Mouse (Mus musculus) ES-E14 (cell line): ENCODE data around the gene Lpin2. TPM values are rescaled to one million over a fixed set of nuclear protein-coding genes. Genes with fewer than 3 reads are reported as not detected.

Source experiments
- DNase-seq: peaks from one replicate; pipeline ENCODE4 v3.0.0-alpha.2; 2013; ENCODE audit warnings: low read depth, low spot score
- H3K27ac ChIP-seq: 2 replicates; pipeline ENCODE4 v1.5.1; 2012; ENCODE audit warnings: low read depth, mild to moderate bottlenecking, low read length, moderate library complexity, mixed read lengths; ENCODE audit not compliant: poor library complexity, insufficient read depth, severe bottlenecking
- H3K36me3 ChIP-seq: 2 replicates; pipeline ENCODE4 v1.6.1; 2012; ENCODE audit warnings: mild to moderate bottlenecking, low read length, moderate library complexity, mixed read lengths; ENCODE audit not compliant: control insufficient read depth, poor library complexity, insufficient read depth, severe bottlenecking
- H3K4me1 ChIP-seq, 2 experiments: fragments of 150-350 bp in 1 of 2; sonication (generic) in 1 of 2; 2 replicates each; pipeline ENCODE4 v1.6.1; 2012; ENCODE audit warnings: low read length in 2 of 2, mild to moderate bottlenecking in 1 of 2, mixed read lengths in 1 of 2; ENCODE audit not compliant: control insufficient read depth in 2 of 2, insufficient read depth in 2 of 2, poor library complexity in 1 of 2
- H3K4me3 ChIP-seq, 2 experiments: fragments of 150-350 bp in 1 of 2; sonication (generic) in 1 of 2; 2 replicates each; pipeline ENCODE4 v1.5.1; 2012; ENCODE audit warnings: low read length in 2 of 2, low read depth in 1 of 2, mild to moderate bottlenecking in 1 of 2, mixed read lengths in 1 of 2; ENCODE audit not compliant: insufficient read depth in 1 of 2, poor library complexity in 1 of 2, severe bottlenecking in 1 of 2
- H3K9ac ChIP-seq: 2 replicates; pipeline ENCODE4 v1.6.1; 2012; ENCODE audit warnings: low read depth, mild to moderate bottlenecking, low read length, mixed read lengths; ENCODE audit not compliant: poor library complexity, insufficient read depth, severe bottlenecking
- H3K9me3 ChIP-seq: fragments of 150-350 bp; sonication (generic); 2 replicates; pipeline ENCODE4 v1.6.1; 2012; ENCODE audit warnings: low read depth, mild to moderate bottlenecking, low read length; ENCODE audit not compliant: control insufficient read depth, insufficient read depth
- CHD2 ChIP-seq: IDR thresholded peaks from 2 replicates; pipeline ENCODE4 v1.6.1; 2014; ENCODE audit warnings: mild to moderate bottlenecking, low read depth, low read length, inconsistent platforms
- HCFC1 ChIP-seq: IDR thresholded peaks from 2 replicates; pipeline ENCODE4 v1.6.1; 2012; ENCODE audit warnings: low read length, inconsistent platforms, borderline replicate concordance; ENCODE audit not compliant: insufficient read depth
- MAFK ChIP-seq: IDR thresholded peaks from 2 replicates; pipeline ENCODE4 v1.6.1; 2014; ENCODE audit warnings: mild to moderate bottlenecking, low read depth, low read length, inconsistent platforms; ENCODE audit not compliant: insufficient read depth
- ZC3H11A ChIP-seq: IDR thresholded peaks from 2 replicates; pipeline ENCODE4 v1.6.1; 2012; ENCODE audit warnings: low read depth, mild to moderate bottlenecking, inconsistent platforms, low read length, borderline replicate concordance
- ZNF384 ChIP-seq: IDR thresholded peaks from 2 replicates; pipeline ENCODE4 v1.6.1; 2012; ENCODE audit warnings: low read depth, low read length, inconsistent platforms
- in situ Hi-C, 2 experiments: fragments of 600-800 bp; cut with MboI; formaldehyde crosslinking; loops; one replicate each; pipeline ENCODE4 v1.15.1; 2025; ENCODE audit warnings: low sequenced_read_pairs in 2 of 2, inconsistent platforms in 1 of 2; ENCODE audit not compliant: unreplicated experiment in 2 of 2
- total RNA-seq: library from RNA; depleted of rRNA; stranded (reverse); fragments of 300-350 nt; gene quantifications from 2 replicates; pipeline ENCODE4 v1.2.3, GENCODE M21; 2012

Gene Lpin2
- total RNA-seq, 1 experiment, result 12.6 TPM

GRCm38 (mm10) chr17:71190589-71190988 is 8.2 kb downstream of the Lpin2 start:
- no peak overlapping the region for H3K4me3 ChIP-seq
- in situ Hi-C loops, result no loop called here
- H3K9me3 ChIP-seq, result no peaks in the 10 kb centered on the region
- H3K9ac ChIP-seq, result no peak overlapping the region
- DNase-seq, result no peak
- H3K27ac ChIP-seq, result no peak overlapping the region
- H3K36me3 ChIP-seq, result no peaks in the 10 kb centered on the region
- H3K4me1 ChIP-seq, result no peaks in the 10 kb centered on the region
- TF ChIP-seq CHD2 (no peak), ZC3H11A (no peak), ZNF384 (no peak), HCFC1 (no peak), MAFK (no peak)

GRCm38 (mm10) chr17:71191063-71191462 is 8.7 kb downstream of the Lpin2 start:
- H3K9ac ChIP-seq, result no peak overlapping the region
- no peak for DNase-seq
- no peak overlapping the region for H3K4me3 ChIP-seq
- H3K36me3 ChIP-seq, result no peaks in the 10 kb centered on the region
- no peak overlapping the region for H3K27ac ChIP-seq
- TF ChIP-seq HCFC1 (no peak), MAFK (no peak), ZC3H11A (no peak), ZNF384 (no peak), CHD2 (no peak)
- no peaks in the 10 kb centered on the region for H3K9me3 ChIP-seq
- in situ Hi-C loops, result no loop called here
- no peaks in the 10 kb centered on the region for H3K4me1 ChIP-seq

DNA sequence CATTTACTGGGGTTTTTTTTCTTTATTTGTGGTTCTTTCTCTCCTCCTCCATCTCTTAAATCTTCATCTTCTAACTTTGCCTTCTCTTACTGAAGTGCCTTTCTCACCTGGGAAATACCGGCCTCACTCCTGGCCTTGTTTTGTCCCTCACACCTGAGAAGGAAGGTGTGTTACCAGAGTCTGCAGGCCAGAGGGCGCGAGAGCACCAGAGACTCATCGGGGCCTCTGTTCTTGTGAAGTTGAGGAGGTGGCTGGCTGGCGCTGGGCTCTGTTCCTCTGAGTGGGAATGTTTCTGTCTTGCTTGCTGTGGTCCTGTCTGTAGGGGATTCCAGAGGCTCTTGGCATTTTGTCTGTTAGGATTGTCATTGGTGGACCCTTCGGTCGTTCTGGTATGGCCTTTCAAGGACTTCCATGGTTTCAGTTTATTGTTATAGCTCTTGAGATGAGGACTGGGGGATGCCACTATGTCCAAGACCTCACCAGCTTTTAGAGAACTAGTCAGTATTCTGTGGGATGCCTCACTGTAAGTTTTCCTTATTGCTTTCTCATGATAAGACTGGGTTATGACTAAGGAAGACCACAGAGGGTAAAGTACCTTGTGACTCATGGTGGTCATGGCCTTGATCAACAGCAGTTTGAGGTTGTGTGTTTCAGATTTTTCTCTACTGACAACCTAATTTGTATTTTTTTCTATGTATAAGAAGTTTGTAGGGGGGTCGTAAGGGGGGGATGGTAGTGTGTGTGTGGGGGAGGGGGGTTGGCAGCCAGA is 9.5 kb downstream of the Lpin2 start:
- no peaks in the 10 kb centered on the region for H3K4me1 ChIP-seq
- no peaks in the 10 kb centered on the region for H3K9me3 ChIP-seq
- in situ Hi-C loops, result no loop called here
- DNase-seq, result no peak
- H3K36me3 ChIP-seq, result no peaks in the 10 kb centered on the region
- TF ChIP-seq MAFK (no peak), HCFC1 (no peak), CHD2 (no peak)
- H3K27ac ChIP-seq, result no peak overlapping the region
- H3K9ac ChIP-seq, result no peak overlapping the region
- H3K4me3 ChIP-seq, result no peak overlapping the region

DNA sequence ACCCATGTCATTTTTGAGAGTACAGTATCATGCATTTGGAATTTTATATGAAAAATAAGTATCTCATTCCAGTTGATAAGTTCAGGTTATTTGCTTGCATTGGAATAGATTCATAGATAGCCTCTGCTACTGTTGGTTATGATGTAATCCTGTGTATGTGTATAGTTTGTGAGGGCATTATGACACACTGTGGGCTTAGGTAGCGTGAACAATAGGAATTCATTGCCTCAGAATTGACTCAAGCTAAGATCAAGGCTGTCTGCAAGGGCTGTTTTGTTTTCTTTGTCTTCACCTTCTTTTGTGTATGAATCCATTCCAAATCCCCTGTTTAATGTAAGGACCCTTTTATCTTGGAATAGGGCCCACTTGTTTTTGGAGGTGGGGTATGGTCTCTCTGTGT is 10.7 kb downstream of the Lpin2 start:
- H3K9ac ChIP-seq, result no peak overlapping the region
- no peaks in the 10 kb centered on the region for H3K4me1 ChIP-seq
- H3K9me3 ChIP-seq, result no peaks in the 10 kb centered on the region
- H3K4me3 ChIP-seq, result no peak overlapping the region
- no peak for TF ChIP-seq CHD2
- TF ChIP-seq HCFC1, result no peak
- no peak for TF ChIP-seq ZNF384
- no peak for TF ChIP-seq MAFK
- TF ChIP-seq ZC3H11A, result no peak
- no peak overlapping the region for H3K27ac ChIP-seq
- H3K36me3 ChIP-seq, result no peaks in the 10 kb centered on the region
- no peak for DNase-seq
- in situ Hi-C loops, result no loop called here

GRCm38 (mm10) chr17:71193485-71193884 is 11.1 kb downstream of the Lpin2 start:
- no peaks in the 10 kb centered on the region for H3K9me3 ChIP-seq
- no peak overlapping the region for H3K4me3 ChIP-seq
- H3K9ac ChIP-seq, result no peak overlapping the region
- H3K36me3 ChIP-seq, result no peaks in the 10 kb centered on the region
- no peak for DNase-seq
- no peaks in the 10 kb centered on the region for H3K4me1 ChIP-seq
- in situ Hi-C loops, result no loop called here
- TF ChIP-seq MAFK, result no peak
- no peak for TF ChIP-seq ZC3H11A
- TF ChIP-seq ZNF384, result no peak
- no peak for TF ChIP-seq HCFC1
- TF ChIP-seq CHD2, result no peak
- H3K27ac ChIP-seq, result no peak overlapping the region
